Mouse (Mus musculus) forebrain, embryonic 11.5 days (tissue): ENCODE measurements at regions not wholly inside any gene's neighbourhood (a gene's known extent, or its start where the extent isn't known, plus 50 kb on each side); places are given as distances from the start of the nearest gene placed in this dataset.

Experiments
- ATAC-seq: fragments of 200-750 bp; cut with Nextera tagmentation; replicated peaks from 2 replicates; pipeline ENCODE4 v1.8.0; 2017; ENCODE audit warnings: moderate TSS enrichment; ENCODE audit not compliant: low FRiP score
- DNase-seq: peaks from one replicate; pipeline ENCODE4 v3.0.0-alpha.2; 2017; ENCODE audit warnings: low spot score
- H3K27ac ChIP-seq: fragments of 300-500 bp; sonication (generic); 2 replicates; pipeline ENCODE4 v1.5.1; 2014; ENCODE audit warnings: low read depth, low read length
- H3K27me3 ChIP-seq: fragments of 300-500 bp; sonication (generic); 2 replicates; pipeline ENCODE4 v1.6.1; 2014; ENCODE audit warnings: mild to moderate bottlenecking, low read length, mixed read lengths; ENCODE audit not compliant: control insufficient read depth, insufficient read depth
- H3K36me3 ChIP-seq: fragments of 300-500 bp; sonication (generic); 2 replicates; pipeline ENCODE4 v1.6.1; 2014; ENCODE audit warnings: mild to moderate bottlenecking, low read length, moderate library complexity, mixed read lengths; ENCODE audit not compliant: control insufficient read depth, insufficient read depth
- H3K4me1 ChIP-seq: fragments of 300-500 bp; sonication (generic); replicated peaks from 2 replicates; pipeline ENCODE4 v1.6.1; 2014; ENCODE audit warnings: low read length, mixed read lengths; ENCODE audit not compliant: control insufficient read depth, insufficient read depth
- H3K4me2 ChIP-seq: fragments of 300-500 bp; sonication (generic); 2 replicates; pipeline ENCODE4 v1.6.1; 2014; ENCODE audit warnings: low read depth, mild to moderate bottlenecking, low read length, moderate library complexity, mixed read lengths; ENCODE audit not compliant: severe bottlenecking
- H3K4me3 ChIP-seq: fragments of 300-500 bp; sonication (generic); 2 replicates; pipeline ENCODE4 v1.5.1; 2014; ENCODE audit warnings: low read depth, low read length
- H3K9ac ChIP-seq: fragments of 300-500 bp; sonication (generic); 2 replicates; pipeline ENCODE4 v1.6.1; 2014; ENCODE audit warnings: low read length
- H3K9me3 ChIP-seq: fragments of 300-500 bp; sonication (generic); 2 replicates; pipeline ENCODE4 v1.6.1; 2016; ENCODE audit warnings: low read length, mixed read lengths; ENCODE audit not compliant: control insufficient read depth
- WGBS: fragments of 180-500 bp; shearing (Covaris S2); extraction: QIAGEN DNeasy Blood & Tissue Kit; methylation state at CpG from one replicate; pipeline ENCODE4 v1.1.7; 2014; 5-methylcytosine and 5-hydroxymethylcytosine counted together

DNA sequence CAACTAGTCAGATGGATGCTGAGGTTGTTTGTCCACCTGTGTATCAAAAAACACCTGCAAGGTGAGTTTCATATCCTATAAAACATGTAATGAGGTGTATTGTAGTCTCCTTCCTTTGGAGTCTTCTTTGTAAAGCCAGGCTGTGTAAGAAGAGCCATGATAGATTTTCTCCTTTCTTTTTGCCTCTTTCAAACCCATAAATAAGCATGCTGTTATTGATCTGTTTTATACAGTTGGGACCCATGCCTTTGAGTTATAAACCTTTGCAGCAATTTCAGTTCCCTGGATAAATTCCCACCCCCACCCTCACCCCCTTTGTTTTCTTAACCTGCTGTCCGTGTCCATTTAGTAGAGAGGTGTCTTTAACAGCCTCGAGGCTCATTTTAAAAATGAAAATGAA lies 131.0 kb upstream of the Rgs17 start:
- Histone ChIP-seq H3K4me1 (no peaks in the 10 kb centered on the region), H3K36me3 (no peaks in the 10 kb centered on the region), H3K9me3 (no peaks in the 10 kb centered on the region), H3K27me3 (no peaks in the 10 kb centered on the region), H3K27ac (no peak overlapping the region), H3K9ac (no peak overlapping the region), H3K4me3 (no peak overlapping the region), H3K4me2 (no peak overlapping the region)
- ATAC-seq = no peak
- 68% methylated on average over 2 of the region's 2 CpGs for WGBS
- no peak for DNase-seq

- ATAC-seq (no peak), DNase-seq (no peak)
- no peak overlapping the region for H3K27ac ChIP-seq
- WGBS = 78% methylated on average over 5 of the region's 5 CpGs
- H3K4me2 ChIP-seq = no peak overlapping the region
- no peaks in the 10 kb centered on the region for H3K4me1 ChIP-seq
- no peak overlapping the region for H3K9ac ChIP-seq
- H3K27me3 ChIP-seq = no peaks in the 10 kb centered on the region
- no peaks in the 10 kb centered on the region for H3K36me3 ChIP-seq
- no peaks in the 10 kb centered on the region for H3K9me3 ChIP-seq
- no peak overlapping the region for H3K4me3 ChIP-seq
These were observed 121.2 kb upstream of the Rgs17 start for GRCm38 (mm10) chr10:6043358-6043757.

DNA sequence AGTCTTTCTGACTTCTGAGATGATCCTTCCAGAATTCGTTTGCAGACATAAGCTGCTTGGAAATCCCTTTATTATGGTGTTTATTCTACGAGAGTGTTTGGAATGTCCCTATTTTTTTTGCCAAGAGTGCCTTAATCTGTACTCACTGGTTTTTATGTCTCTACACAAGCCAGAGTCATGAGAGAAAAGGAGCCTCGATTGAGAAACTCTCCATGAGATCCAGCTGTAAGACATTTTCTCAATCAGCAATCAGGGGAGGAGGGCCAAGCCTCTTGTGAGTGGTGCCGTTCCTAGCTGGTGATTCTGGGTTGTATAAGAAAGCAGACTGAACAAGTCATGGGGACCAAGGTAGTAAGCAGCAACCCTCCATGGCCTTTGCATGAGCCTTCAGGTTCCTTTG lies 117.6 kb upstream of the Rgs17 start:
- H3K4me2 ChIP-seq = no peak overlapping the region
- H3K4me3 ChIP-seq = no peak overlapping the region
- 77% methylated on average over 4 of the region's 4 CpGs for WGBS
- no peak for ATAC-seq
- H3K9ac ChIP-seq = no peak overlapping the region
- no peak for DNase-seq
- H3K27ac ChIP-seq = no peak overlapping the region
- H3K9me3 ChIP-seq = no peaks in the 10 kb centered on the region
- no peaks in the 10 kb centered on the region for H3K27me3 ChIP-seq
- H3K36me3 ChIP-seq = no peaks in the 10 kb centered on the region
- no peaks in the 10 kb centered on the region for H3K4me1 ChIP-seq

DNA sequence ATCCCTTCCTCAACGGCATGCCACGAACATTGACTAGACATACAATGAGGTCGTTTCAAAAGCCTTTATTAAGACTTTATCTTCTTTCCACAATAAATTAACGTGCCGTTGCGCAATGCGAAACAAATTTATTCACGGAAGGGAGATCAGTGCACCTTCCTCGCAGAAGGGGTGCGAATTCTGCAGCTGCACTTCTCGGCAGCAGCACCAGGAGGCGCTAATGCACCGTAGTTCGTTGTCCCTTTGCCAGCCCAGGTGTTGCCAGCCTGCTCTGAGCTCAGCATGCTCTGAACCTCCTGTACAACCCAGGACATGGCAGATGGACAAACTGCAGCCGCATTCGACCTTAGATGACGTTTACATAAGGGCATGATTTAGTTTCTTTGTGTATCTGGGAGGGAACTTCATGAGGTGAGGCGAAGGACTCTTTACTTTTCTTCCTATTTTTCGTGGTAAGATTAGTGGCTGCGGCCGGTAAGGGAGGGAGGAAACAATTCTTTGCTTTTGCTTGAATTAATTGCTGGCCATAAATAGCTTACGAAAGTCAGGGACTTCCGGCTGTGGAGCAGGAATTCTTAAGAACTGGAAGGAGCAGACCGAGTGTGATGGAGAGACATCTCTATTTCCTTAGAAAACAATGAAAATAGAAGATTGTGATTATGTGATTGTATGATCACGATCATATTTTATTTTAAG lies 113.7 kb upstream of the Rgs17 start:
- Histone ChIP-seq H3K4me1 (no peaks in the 10 kb centered on the region), H3K4me3 (no peak overlapping the region), H3K36me3 (no peaks in the 10 kb centered on the region), H3K27ac (no peak overlapping the region), H3K9ac (no peak overlapping the region), H3K4me2 (no peak overlapping the region), H3K9me3 (no peaks in the 10 kb centered on the region), H3K27me3 (no peaks in the 10 kb centered on the region)
- peak; percentile 86 for DNase-seq
- peak; percentile 89 for ATAC-seq
- 31% methylated on average over 25 of the region's 25 CpGs for WGBS

GRCm38 (mm10) chr10:6032469-6032868 lies 110.3 kb upstream of the Rgs17 start:
- Histone ChIP-seq H3K4me2 (no peak overlapping the region), H3K27ac (no peak overlapping the region), H3K27me3 (no peaks in the 10 kb centered on the region), H3K4me3 (no peak overlapping the region), H3K36me3 (no peaks in the 10 kb centered on the region), H3K9me3 (no peaks in the 10 kb centered on the region), H3K9ac (no peak overlapping the region), H3K4me1 (no peaks in the 10 kb centered on the region)
- DNase-seq (no peak), ATAC-seq (no peak)
- 74% methylated on average over 4 of the region's 4 CpGs for WGBS

DNA sequence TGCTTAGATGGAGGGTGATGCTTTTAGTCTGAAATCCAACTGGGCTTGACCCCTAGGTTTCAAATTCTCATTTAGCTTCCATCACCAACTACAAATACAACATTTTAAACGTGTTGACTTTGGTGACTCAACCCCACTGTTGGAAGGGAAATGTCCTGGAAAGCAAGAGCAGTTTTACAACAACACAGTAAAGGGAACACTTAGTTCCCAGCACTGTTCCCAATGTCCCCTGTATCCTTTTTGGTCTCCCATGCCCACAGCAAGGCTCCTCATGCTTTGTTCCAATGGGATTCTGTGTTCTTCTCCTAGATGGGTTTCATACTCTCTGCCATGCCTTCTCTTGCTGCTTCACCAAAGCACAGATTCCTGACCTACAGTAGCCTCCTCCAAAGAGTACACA lies 105.4 kb upstream of the Rgs17 start:
- Histone ChIP-seq H3K4me1 (no peaks in the 10 kb centered on the region), H3K4me2 (no peak overlapping the region), H3K9me3 (no peaks in the 10 kb centered on the region), H3K4me3 (no peak overlapping the region), H3K27me3 (no peaks in the 10 kb centered on the region), H3K36me3 (no peaks in the 10 kb centered on the region), H3K9ac (no peak overlapping the region), H3K27ac (no peak overlapping the region)
- WGBS = 64% methylated on average over 1 of the region's 1 CpGs
- ATAC-seq = no peak
- DNase-seq = no peak

DNA sequence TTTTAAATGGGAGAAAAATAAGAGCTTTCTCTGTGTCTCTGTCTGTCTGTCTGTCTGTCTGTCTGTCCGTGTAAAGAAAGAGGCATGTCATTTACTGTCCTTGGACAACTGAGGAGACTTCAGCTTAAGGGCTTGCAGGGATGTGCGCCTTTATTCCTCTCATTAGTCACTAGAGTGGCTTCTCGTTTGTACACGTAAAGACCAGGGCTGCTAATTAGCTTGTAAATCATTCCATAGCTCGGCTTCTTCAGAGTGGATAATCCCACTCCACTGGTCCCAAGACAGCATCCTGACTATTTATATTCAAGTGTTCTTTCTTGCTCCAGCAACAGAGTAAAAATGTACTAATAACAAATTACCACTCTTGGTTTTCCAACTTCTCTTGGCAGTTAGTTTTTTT lies 104.1 kb upstream of the Rgs17 start:
- Histone ChIP-seq H3K4me1 (no peaks in the 10 kb centered on the region), H3K4me2 (no peak overlapping the region), H3K27me3 (no peaks in the 10 kb centered on the region), H3K27ac (no peak overlapping the region), H3K9ac (no peak overlapping the region), H3K4me3 (no peak overlapping the region), H3K36me3 (no peaks in the 10 kb centered on the region), H3K9me3 (no peaks in the 10 kb centered on the region)
- 50% methylated on average over 5 of the region's 5 CpGs for WGBS
- ATAC-seq = no peak
- no peak for DNase-seq

DNA sequence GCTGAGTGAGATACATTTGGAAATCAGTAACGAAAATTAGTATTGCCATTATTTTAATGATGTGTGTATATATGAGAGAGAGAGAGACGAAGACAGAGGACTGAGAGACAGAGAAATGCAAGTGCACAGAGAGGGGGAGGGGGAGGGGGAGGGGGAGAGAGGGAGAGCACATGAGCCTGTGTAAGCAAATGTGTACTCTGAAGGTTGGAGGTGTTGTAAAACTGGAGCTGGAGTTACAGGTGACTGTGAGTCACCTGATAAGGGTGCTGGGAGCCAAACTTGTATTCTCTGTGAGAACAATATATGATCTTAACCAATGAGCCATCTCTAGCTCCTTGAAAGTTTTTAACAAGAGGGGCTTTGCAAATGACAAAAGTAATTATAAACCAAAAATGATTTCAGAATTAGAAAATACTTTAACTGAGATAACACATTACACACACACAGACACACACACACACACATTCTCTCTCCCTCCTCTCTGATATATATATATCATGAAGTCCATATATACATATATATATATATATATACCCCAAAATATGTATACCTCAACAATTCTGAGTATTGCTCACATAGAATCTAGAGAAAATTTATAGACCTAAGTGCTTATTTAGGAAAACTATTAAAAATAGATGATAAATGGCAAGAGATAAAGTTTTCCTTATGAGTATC lies 100.5 kb upstream of the Rgs17 start:
- H3K9me3 ChIP-seq = no peaks in the 10 kb centered on the region
- H3K27me3 ChIP-seq = no peaks in the 10 kb centered on the region
- 80% methylated on average over 2 of the region's 2 CpGs for WGBS
- no peaks in the 10 kb centered on the region for H3K4me1 ChIP-seq
- no peak overlapping the region for H3K9ac ChIP-seq
- no peak overlapping the region for H3K27ac ChIP-seq
- ATAC-seq (no peak), DNase-seq (no peak)
- H3K4me2 ChIP-seq = no peak overlapping the region
- no peak overlapping the region for H3K4me3 ChIP-seq
- no peaks in the 10 kb centered on the region for H3K36me3 ChIP-seq
